Mouse (Mus musculus): ENCODE results near the gene Slc16a13. TPM values are rescaled to one million over a fixed set of nuclear protein-coding genes. Genes with fewer than 3 reads are reported as not detected.
"Not testable (repeated sequence)": the region's sequence is repeated elsewhere in the genome, so short reads cannot be mapped to it uniquely, and the experiment has no call there.

Gene Slc16a13
- total RNA-seq, 4 experiments from 2014 or later: 6.5 to 9.5 (median 7.4) TPM

- DNase-seq (ENCODE audit: low spot score in 2 of 2): no peak
These were observed 48.6 kb downstream of the Slc16a13 start for GRCm38 (mm10) chr11:70172298-70172697.

GRCm38 (mm10) chr11:70171847-70172246 is 49.0 kb downstream of the Slc16a13 start:
- DNase-seq (ENCODE audit: low spot score in 2 of 2): no peak

DNA sequence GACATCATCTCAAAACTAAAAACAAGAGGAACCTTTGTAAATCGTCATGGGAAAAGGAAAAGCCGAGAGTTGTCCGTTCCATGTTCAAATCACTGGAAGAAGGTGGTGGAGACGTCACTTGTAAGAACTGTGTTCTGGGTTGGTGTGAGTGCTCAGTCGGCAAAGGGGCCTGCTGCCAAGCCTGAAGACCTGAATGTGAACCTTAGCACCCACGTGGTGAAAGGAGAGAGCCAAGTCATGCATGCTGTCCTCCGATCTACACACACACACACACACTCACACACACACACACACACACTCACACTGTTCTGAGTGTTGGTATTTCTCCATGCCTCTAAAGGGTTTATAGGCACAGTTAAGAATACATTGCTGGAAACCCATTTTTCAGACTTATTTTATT is 49.7 kb downstream of the Slc16a13 start:
- DNase-seq (ENCODE audit: low spot score in 2 of 2): no peak

GRCm38 (mm10) chr11:70170291-70170690 is 50.6 kb downstream of the Slc16a13 start:
- no peak for DNase-seq (ENCODE audit: low spot score in 2 of 2)

- not testable (repeated sequence) for DNase-seq (ENCODE audit: low spot score in 2 of 2)
These were observed 51.4 kb downstream of the Slc16a13 start for GRCm38 (mm10) chr11:70169471-70169870.

DNA sequence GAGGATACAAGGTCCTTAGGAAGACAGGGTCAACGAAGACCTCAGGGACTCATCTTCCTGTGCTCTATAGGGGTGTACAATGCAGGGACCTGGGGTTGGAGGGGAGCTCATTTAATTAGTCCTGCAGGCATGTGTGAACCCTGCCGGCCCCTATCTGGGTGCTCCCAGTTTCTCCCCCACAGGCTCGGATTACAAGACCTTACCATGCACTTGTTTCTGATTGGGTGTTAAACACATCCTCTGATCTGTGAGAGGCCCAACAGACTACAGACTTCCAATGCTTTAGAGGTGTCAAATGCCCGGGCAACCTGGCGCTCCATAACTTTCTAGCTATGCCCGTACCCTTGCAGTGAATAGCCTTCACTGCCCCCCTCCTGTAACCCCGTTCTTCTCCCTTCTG is 52.7 kb downstream of the Slc16a13 start:
- no peak for DNase-seq (ENCODE audit: low spot score in 2 of 2)

Small RNA genes within 50 kb of the gene (microRNA-seq; reads per million reads assigned to microRNA genes)
- 781 to 8,987 reads per million in 2 experiments for gene Mir195a
- 0 reads per million in 2 experiments for gene Mir497
- 0 reads per million in 2 experiments for gene Mir497b

Other genes starting within 250 kb of the Slc16a13 start
- gene Ctdnep1, start 239.9 kb downstream of the Slc16a13 start, total RNA-seq (2022): 100 to 1,000 TPM; 108 to 123 (median 119) TPM
- 10 to 100 TPM; 69.7 to 96.0 (median 77.7) TPM for gene Elp5, start 238.5 kb downstream of the Slc16a13 start, total RNA-seq (2022)
- gene Gabarap, start 229.9 kb downstream of the Slc16a13 start, total RNA-seq (2022): 100 to 1,000 TPM; 232 to 255 (median 246) TPM
- 10 to 100 TPM; 45.2 to 59.7 (median 49.7) TPM for gene Phf23, start 225.3 kb downstream of the Slc16a13 start, total RNA-seq (2022)
- gene Dvl2, start 220.5 kb downstream of the Slc16a13 start, total RNA-seq (2022): 10 to 100 TPM; 35.4 to 54.0 (median 41.6) TPM
- 10 to 100 TPM; 60.3 to 69.1 (median 64.8) TPM for gene Acadvl, start 205.7 kb downstream of the Slc16a13 start, total RNA-seq (2022)
- 100 to 1,000 TPM; 730 to 858 (median 789) TPM for gene Dlg4, start 204.1 kb downstream of the Slc16a13 start, total RNA-seq (2022)
- 1 to 10 TPM in 1 of 4 experiments, under 1 TPM in 3; 0.79 to 3.0 (median 0.90) TPM for gene Asgr1, start 167.0 kb downstream of the Slc16a13 start, total RNA-seq (2022)
- gene Asgr2, start 128.4 kb downstream of the Slc16a13 start, total RNA-seq (2022): under 1 TPM in 1 of 4 experiments, not detected in 3; 0.32 TPM
- 1 to 10 TPM in 1 of 4 experiments, under 1 TPM in 2, not detected in 1; 0.45 to 1.9 (median 0.52) TPM for gene Mgl2, start 90.7 kb downstream of the Slc16a13 start, total RNA-seq (2022)
- gene Clec10a, start 64.9 kb downstream of the Slc16a13 start, total RNA-seq (2022): 1 to 10 TPM; 1.1 to 1.8 (median 1.4) TPM
- gene Slc16a11, start 8.3 kb downstream of the Slc16a13 start, total RNA-seq (2022): 10 to 100 TPM; 35.6 to 44.8 (median 42.1) TPM
- gene Bcl6b, start 8.7 kb upstream of the Slc16a13 start, total RNA-seq (2022): 1 to 10 TPM in 1 of 4 experiments, under 1 TPM in 3; 0.91 to 1.9 (median 0.95) TPM
- gene 0610010K14Rik, start 16.9 kb upstream of the Slc16a13 start, total RNA-seq (2022): 10 to 100 TPM; 39.3 to 45.7 (median 42.6) TPM
- 1 to 10 TPM; 2.5 to 8.6 (median 3.5) TPM for gene Gm21988, start 18.8 kb upstream of the Slc16a13 start, total RNA-seq (2022)
- gene Rnasek, start 18.8 kb upstream of the Slc16a13 start, total RNA-seq (2022): 100 to 1,000 TPM; 203 to 263 (median 244) TPM
- gene Alox12, start 34.3 kb upstream of the Slc16a13 start, total RNA-seq (2022): under 1 TPM; 0.17 to 0.41 (median 0.37) TPM
- gene Alox12e, start 101.6 kb upstream of the Slc16a13 start, total RNA-seq (2022): under 1 TPM in 3 of 4 experiments, not detected in 1; 0.18 to 0.38 (median 0.18) TPM
- under 1 TPM in 2 of 4 experiments, not detected in 2; 0.45 to 0.61 TPM for gene Alox15, start 131.0 kb upstream of the Slc16a13 start, total RNA-seq (2022)
- 10 to 100 TPM; 32.8 to 35.6 (median 33.8) TPM for gene Pelp1, start 189.0 kb upstream of the Slc16a13 start, total RNA-seq (2022)
- gene Arrb2, start 211.6 kb upstream of the Slc16a13 start, total RNA-seq (2022): 100 to 1,000 TPM in 2 of 4 experiments, 10 to 100 TPM in 2; 97.4 to 116 (median 101) TPM
- gene Med11, start 230.9 kb upstream of the Slc16a13 start, total RNA-seq (2022): 10 to 100 TPM; 10.6 to 16.9 (median 15.2) TPM
- gene Zmynd15, start 238.4 kb upstream of the Slc16a13 start, total RNA-seq (2022): 1 to 10 TPM in 2 of 4 experiments, under 1 TPM in 2; 0.45 to 2.0 (median 1.1) TPM
- gene Cxcl16, start 238.9 kb upstream of the Slc16a13 start, total RNA-seq (2022): 1 to 10 TPM; 1.4 to 6.7 (median 3.5) TPM

Measured in layer of hippocampus, adult 8-10 months (tissue).